In the genomic region with DNA sequence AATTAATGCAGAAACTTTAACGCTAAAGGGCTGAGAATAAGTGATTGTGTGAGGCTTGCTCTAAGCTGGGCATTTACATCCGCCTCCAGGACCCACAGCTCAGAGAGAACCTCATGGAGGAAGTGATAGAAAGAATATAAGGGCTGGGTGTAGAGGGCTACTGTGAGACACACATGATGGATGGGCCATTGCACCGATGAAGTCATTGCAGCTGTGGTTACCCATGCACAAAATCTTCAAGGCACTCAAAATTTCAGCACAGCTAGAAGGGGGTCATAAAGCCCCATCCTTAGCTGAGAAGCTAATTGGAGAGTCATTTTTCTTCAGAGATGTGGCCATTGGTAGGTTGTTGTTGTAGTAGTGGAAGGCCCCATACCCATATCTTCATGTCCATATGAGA, we compare ENCODE assay signal across 24 mouse cellular contexts. TPM values are rescaled to one million over a fixed set of nuclear protein-coding genes. Genes with fewer than 3 reads are reported as not detected.
"Had no signal": no experiment of that assay in that cellular context is flagged by ENCODE, and none has a peak within 500 bp of the region (broad histone marks: within the 10 kb centered on the region; RNA-seq: fewer than 3 reads in every experiment).

No protein-coding gene starts in this region.

- H3K36me3 ChIP-seq: limb, embryonic 10.5 days; liver, embryonic 15.5 days; neural tube, embryonic 13.5 days; stomach, embryonic 15.5 days had no signal

- H3K27me3 ChIP-seq: liver, embryonic 15.5 days; neural tube, embryonic 13.5 days; stomach, embryonic 15.5 days had no signal

- DNase-seq: kidney, adult 8-10 months; kidney, postnatal 36 days; lung, adult 2 months; lung, postnatal 36 days; right cerebral cortex, adult 18-20 months; right cerebral cortex, postnatal 25 days; thymus, adult 2 months; thymus, postnatal 25 days had no signal

- ATAC-seq: lung, postnatal 0 days; midbrain, embryonic 16.5 days had no signal

RNA-seq across cellular contexts. Expression of gene Tas2r143, which starts 1.8 kb away (rescaled TPM):
- total RNA-seq: layer of hippocampus, adult 2 months; layer of hippocampus, postnatal 14 days; left cerebral cortex, adult 18-20 months; left cerebral cortex, postnatal 14 days had no signal
- polyA plus RNA-seq: kidney, embryonic 16.5 days; limb, embryonic 10.5 days; liver, embryonic 11.5 days; liver, embryonic 15.5 days; lung, postnatal 0 days; midbrain, embryonic 11.5 days; midbrain, embryonic 16.5 days; neural tube, embryonic 13.5 days; small intestine, adult 2 months; stomach, embryonic 15.5 days; testis, adult 2 months had no signal

RNA-seq across cellular contexts. Expression of gene Tas2r135, which starts 6.9 kb away (rescaled TPM):
- total RNA-seq: layer of hippocampus, adult 2 months; left cerebral cortex, adult 18-20 months; left cerebral cortex, postnatal 14 days had no signal
- polyA plus RNA-seq: kidney, embryonic 16.5 days; limb, embryonic 10.5 days; liver, embryonic 11.5 days; liver, embryonic 15.5 days; midbrain, embryonic 11.5 days; midbrain, embryonic 16.5 days; neural tube, embryonic 13.5 days; small intestine, adult 2 months; stomach, embryonic 15.5 days; testis, adult 2 months; thymus, adult 2 months had no signal

RNA-seq across cellular contexts. Expression of gene Epha1, which starts 25.2 kb away (rescaled TPM):
- total RNA-seq: layer of hippocampus, adult 2 months had no signal

RNA-seq across cellular contexts. Expression of gene Tas2r126, which starts 36.0 kb away (rescaled TPM):
- total RNA-seq: layer of hippocampus, adult 2 months; layer of hippocampus, postnatal 14 days; left cerebral cortex, adult 18-20 months; left cerebral cortex, postnatal 14 days had no signal
- polyA plus RNA-seq: kidney, embryonic 16.5 days; limb, embryonic 10.5 days; limb, embryonic 14.5 days; liver, embryonic 11.5 days; liver, embryonic 15.5 days; lung, adult 2 months; lung, postnatal 0 days; midbrain, embryonic 11.5 days; midbrain, embryonic 16.5 days; neural tube, embryonic 13.5 days; small intestine, adult 2 months; stomach, embryonic 15.5 days; testis, adult 2 months; thymus, adult 2 months had no signal
